Mouse (Mus musculus): ENCODE data around the gene Htr6.
A peak's percentile ranks its signal among the peaks of the same experiment; 100 is the strongest.

- TF ChIP-seq CTCF (IDR thresholded peaks at IDR 0.05; ENCODE audit: low read depth, low read length): peak; percentile 32
- no peak for TF ChIP-seq POLR2A (IDR thresholded peaks at IDR 0.05; ENCODE audit: insufficient read depth, low read length)
Measured at GRCm38 (mm10) chr4:139034540-139034939, 40.8 kb downstream of the Htr6 start.

Measured in ES-Bruce4 (cell line).